Mouse (Mus musculus) common myeloid progenitor, adult 5-6 weeks (primary cell): ENCODE measurements around the gene Snapc4. TPM values are rescaled to one million over a fixed set of nuclear protein-coding genes. Genes with fewer than 3 reads are reported as not detected.
A peak's percentile ranks its signal among the peaks of the same experiment; 100 is the strongest.
"Not testable (repeated sequence)": the region's sequence is repeated elsewhere in the genome, so short reads cannot be mapped to it uniquely, and the experiment has no call there.

Experiments used
- ATAC-seq: replicated peaks from 2 replicates; pipeline ENCODE4 v1.8.0; 2016; ENCODE audit warnings: low read depth, mild to moderate bottlenecking, moderate TSS enrichment, inconsistent platforms; ENCODE audit not compliant: poor library complexity, severe bottlenecking
- total RNA-seq: library from RNA; stranded (forward); fragments of 200-1000, 187-1606 nt; gene quantifications from 2 replicates; pipeline ENCODE4 v1.2.3, GENCODE M21; 2017

The Snapc4 gene
- total RNA-seq, 1 experiment from 2014 or later, result 45.1 TPM

DNA sequence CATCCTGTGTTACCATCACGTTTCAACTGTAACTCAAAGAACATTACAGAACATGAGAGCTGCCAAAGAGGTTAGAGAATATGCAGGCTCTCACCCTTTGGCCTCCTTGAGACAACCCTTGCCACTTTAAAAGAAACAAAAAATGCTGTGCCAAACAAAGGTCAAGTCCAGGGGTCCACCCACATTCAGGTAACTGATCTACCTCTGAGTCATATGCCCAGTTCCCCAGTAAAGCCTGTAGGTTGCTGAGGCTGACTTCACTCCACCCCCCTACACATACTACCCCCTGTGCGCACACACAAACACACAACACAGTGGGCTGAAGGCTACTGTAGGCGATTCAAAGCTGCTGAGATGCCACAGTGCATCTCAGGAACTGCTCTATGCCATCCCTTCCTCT, 7.3 kb upstream of the Snapc4 start:
- no peak for ATAC-seq

DNA sequence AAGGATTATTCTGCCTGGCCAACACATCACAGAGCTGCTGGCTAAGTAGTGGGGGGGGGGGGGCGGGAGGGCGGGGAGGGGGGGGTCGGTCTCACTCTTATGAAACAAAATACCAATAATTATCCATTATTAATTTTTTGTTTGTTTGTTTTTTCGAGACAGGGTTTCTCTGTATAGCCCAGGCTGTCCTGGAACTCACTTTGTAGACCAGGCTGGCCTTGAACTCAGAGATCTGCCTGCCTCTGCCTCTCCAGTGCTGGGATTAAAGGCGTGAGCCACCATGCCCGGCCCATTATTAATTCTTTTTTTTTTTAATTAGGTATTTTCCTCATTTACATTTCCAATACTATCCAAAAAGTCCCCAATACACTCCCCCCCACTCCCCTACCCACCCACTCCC, 418 bp upstream of the Snapc4 start:
- not testable (repeated sequence) for ATAC-seq

DNA sequence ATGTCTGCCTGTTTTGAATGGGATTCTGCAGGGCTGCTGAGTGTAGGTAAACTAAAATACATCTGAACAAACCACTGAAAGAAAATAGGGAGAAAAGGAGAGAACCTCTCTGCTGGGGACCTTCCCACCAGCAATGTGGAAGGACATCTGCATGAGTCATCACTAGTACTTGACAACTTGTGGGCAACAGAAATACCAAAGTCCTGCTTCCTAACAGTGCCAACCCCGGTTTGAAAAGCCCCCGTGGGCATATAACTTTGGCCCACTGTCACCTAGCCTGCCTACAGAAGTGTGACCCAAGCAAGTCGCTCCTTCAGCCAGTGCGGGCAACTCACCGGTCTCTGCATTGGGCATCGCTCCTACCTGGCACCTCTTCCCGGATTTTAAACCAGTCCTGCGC, 8.1 kb downstream of the Snapc4 start:
- ATAC-seq, result no peak

DNA sequence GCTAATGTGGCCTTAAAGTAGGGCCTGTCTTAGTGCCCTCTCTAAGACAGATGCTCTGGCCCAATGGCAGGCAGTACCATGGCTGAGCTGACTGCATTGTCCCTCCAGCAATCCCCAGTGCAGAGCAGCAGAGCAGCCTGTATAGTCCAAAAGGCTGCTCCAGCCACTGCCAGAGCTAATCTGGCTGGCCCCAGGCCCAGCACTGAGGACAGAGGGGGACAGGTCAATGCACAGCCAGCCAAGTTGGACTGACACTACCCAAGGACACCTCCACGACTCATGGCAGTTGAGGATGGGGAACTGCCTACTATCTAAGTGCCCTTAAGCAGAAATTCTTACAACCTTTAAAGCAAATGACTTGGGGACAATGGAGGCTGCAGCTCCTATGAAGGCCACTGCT, 11.9 kb downstream of the Snapc4 start:
- ATAC-seq, result no peak

DNA sequence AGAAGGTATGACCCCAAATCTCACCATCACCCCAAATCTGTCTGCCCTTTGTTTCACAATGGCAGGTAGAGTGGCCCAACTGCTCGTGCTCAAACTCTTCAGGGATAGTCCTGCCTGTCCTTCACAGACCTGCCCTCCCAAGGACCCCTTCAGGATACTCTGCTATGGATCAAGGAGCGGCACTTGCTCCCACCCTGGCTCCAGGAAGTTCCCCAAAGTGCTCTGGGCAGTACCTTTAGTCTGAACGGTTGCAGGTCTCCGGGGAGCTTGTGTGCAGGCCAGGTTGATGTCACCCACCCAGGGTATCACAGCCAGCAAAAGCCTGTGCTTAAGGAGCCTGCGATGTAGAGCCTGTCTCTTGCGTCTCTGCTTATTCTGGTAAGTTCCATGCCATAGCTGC, 12.5 kb downstream of the Snapc4 start:
- ATAC-seq, result no peak

DNA sequence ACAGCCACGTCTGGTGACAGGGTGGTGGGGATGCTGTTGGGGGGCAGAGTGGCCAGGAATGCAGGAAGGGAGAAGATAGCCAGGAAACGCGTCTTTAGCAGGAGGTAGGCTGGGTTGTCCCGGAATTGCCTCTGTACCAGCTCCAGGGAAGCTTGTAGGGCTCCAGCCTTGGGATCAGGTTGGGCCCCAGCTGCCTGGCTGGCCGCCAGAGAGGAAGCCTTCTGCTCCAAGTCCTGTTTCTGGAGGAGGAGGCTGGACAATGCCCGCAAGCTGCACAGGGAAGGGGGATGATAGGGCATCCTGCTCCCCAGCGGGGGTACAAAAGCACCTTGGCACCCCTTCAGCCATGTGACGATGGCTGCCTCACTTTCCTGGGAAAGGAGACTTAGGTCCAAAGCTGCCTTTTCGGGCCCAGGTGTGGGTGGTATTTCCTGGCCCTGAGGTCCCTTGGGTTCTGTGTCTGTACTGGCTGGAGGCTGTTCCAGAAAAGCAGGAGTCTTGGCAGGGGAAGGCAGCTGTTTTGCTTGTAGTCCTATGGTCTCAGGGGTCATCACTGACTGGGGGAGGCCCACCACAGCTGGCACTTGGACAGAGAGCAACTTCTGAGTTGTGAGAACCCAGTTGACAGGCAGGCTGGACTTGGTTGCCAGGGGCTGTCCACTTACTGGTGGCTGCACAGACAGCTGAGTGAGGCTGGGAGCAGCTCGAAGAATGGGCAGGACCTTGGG, 15.6 kb downstream of the Snapc4 start:
- ATAC-seq, result no peak

DNA sequence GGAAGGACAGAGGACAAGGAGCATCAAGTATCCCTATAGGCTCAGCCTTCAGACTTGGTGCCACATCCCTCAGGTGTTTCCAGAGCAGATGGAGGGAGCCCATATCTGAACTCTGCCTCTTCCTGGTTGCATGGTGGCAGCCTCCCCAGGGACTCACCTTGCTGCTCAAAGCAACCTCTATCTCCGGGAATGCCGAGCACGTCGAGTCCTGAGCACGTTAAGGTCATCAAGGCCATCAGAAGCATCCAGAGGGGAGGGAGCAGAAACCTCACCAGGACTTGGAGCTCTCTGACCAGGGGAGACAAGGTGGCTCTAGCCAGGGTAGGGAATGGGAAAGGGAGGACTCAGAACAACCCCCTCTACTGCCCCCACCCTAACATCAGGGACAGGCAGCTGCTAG, 17.0 kb downstream of the Snapc4 start:
- no peak for ATAC-seq

DNA sequence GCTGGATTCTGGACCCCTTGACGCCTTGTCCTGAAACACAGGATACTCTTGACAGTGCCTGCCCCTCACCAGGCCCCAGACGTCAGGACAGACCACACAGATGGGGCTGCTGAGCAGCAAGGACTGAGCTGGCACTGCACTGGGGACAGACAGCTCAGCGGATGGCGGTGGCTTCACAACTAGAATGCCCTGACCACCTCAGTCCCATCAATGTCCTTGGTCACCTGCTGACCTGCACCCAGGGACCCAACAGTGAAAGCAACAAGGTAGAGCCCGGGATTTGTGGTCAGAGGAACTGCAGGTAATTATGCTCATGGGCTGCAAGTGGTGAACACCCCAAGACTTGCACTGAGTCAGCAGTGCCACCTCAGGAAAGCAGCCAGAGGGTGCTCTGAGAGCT, 17.5 kb downstream of the Snapc4 start:
- no peak for ATAC-seq

DNA sequence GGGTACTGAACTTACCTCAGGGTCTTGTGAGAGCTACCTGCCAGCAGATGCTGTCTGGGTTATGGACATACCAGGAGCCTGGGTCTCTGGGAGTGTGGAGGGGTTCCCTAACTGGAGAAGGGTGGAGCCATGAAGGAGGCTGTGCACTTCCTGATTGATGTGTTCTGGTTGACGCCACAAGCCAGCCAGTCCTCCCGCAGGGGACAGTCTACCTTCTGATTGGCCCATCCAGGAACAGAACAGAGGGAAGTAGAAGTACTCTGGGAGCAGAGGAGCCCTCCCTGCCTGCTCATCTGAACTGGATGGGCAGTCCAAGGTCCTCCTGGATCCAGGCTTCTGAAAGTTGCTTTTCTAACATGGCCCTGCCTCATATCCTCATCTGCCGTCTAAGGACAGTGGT, 19.7 kb downstream of the Snapc4 start, which contains the start of gene Card9:
Gene Card9 (minus strand): TSS at position 147 of the 400 bp plus-strand sequence.
- peak; percentile 80 for ATAC-seq

DNA sequence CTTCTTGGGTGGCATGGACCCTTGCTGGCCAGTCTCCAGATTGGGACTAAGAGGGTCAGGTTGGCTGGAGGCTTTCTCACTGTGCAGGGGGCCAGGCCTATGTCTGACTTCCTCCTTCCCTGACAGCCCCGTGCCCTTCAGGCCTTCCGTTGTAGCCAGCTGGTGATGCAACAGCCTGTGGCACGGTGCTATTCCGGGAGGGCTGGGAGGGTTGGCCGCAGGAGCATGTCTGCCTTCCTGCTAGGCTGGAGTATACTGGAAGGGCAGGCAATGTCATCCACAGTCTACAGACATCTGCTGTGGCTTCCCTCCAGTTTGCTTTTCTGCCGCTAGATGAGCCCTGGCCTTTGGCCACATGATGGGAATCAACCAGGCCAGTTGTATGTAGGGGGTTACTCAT, 20.5 kb downstream of the Snapc4 start:
- peak; percentile 73 for ATAC-seq

DNA sequence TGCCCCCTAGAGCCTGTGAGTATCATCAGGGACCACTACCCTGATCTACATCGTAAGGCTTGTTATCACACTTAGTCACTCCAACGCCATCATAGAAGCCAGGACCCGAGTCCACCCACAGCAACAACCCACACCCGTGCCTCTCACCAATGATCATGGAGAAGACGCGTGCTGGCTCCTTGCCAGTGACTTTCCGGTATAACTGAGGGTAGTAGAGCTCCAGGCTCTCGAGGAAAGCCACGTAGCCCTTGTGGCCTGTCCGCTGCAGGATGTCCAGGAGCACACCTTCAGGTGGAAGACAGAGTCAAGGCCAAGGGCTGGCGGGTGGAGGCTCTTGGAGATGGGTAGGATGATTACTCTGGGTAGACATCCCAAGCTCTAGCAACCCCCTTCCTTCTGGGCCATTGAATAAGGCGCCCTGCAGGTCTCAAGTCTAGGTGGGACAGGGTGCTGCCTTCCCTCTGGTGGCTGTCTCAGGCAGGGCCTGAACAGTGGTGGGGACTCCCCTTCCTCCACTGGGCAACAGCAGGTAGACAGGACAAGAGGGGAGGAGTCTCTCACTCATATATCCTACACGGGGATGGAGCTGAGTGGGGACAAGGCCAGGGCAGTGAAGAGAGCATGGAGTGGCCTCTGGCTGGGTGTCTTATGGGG, 21.7 kb downstream of the Snapc4 start:
- no peak for ATAC-seq

DNA sequence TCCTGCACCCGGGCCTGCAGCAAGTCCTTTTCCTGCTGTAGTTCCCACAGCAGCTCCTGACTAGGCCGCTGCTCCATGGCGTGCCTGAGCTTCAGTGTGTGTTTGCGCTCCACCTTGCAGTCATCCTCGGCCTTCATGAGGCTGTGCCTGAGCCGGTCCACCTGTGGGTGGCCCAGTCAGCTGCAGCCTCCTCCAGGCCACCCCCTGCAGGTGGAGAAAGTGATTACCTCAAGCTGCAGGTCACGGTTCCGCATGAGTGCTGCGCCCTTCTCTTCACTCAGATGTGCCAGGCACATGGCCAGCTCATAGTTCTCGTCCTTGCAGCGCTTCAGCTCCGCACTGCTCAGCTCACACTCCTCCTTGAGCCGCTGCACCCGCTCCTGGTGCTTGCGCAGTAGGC, 23.0 kb downstream of the Snapc4 start:
- no peak for ATAC-seq

DNA sequence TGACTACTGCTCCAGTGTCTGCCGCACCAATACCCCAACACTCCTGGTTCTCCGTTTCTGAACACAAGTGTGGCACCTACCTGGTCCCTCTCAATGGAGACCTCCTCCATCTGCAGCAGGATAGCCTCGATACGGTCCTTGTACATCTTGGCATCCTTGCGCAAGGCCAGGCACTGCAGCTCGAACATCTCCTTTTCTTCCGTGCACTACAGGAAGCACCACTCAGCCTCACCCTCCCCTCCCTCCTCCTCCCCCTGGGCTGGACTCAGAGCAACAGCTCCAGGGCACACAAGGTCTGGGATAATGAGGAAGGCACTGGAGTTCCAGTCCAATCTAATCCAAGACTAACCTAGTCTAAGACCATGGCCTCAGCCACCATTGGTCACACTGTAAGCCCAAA, 23.8 kb downstream of the Snapc4 start:
- ATAC-seq, result no peak

DNA sequence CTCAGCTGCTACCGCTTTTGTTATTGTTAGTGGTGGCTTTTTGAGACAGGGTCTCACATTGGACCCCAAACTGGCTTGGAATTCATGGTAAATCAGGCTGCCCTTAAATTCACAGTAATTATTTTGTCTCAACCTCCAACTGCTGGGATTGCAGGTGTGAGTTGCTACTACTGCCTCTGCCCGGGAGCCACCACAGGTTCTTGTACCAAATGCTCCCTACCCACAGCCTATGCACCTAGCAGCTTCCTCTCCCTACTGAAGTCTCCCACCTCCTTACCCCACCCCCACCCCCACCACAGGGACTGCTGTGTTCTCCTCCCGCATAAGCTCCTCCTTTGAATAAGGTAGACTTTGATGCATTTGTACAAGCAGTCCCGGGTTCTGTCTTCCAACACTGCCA, 24.2 kb downstream of the Snapc4 start:
- ATAC-seq, result no peak

DNA sequence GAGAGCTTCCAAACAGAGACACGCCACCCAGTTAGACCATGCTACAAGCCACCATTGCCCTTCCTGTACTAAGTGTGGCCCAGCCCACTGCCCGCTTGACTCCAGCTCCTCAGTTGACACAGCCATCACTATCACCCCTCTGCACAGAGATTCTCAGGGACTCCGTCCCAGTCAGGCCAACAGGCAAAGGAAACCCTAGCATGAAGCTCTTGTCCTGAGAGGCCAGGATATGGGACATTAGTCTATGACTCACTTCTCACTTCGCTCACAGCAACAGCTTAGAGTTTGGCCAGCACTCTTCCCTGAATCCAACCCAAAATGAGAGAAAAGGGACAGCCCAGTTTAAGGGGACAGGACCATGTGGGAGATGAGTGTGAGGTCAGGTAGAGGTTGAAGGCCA, 26.1 kb downstream of the Snapc4 start:
- ATAC-seq, result no peak

DNA sequence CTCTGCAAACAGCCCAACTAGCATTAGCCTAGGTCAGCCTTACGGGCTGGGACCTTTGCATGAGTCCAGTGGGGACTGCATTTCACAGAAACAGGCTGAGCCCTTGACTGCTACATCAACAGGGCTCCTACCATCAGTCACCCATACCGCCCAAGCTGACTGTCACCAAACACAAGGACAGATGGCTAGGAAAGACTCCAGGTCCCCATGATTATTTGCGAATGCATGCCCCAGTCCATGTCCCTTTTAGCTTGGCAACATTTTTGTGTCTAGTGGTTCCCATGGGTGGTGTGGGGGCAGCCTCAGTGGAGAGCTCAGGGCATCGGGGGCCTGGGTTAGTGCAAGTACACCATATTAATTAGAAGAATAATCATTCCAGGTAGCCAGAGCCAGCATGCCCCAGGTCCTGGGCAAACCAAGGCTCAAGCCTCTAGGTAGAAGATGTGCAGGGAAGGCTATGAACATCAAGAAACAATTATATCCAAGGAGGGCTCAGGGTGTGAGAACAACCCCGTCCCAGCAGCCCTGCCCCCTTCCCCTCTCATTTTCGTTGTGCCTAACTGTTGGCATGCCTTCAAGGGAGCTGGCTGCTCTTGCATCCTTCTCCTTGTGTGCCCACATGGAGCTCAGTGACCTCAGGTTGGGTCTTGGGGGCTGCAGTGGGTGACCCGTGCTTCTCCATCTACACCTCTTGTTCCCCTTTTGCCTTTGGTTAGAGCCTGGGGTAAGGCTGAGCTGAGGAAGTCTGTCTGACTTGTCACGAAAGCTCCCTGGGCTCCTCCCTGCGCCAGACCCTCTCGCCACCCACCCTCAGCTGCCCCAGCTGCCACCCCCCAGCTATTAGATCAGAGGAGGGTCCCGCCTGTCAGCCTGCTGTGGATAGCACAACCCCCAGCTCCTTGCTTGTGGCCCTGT, 27.1 kb downstream of the Snapc4 start:
- no peak for ATAC-seq

DNA sequence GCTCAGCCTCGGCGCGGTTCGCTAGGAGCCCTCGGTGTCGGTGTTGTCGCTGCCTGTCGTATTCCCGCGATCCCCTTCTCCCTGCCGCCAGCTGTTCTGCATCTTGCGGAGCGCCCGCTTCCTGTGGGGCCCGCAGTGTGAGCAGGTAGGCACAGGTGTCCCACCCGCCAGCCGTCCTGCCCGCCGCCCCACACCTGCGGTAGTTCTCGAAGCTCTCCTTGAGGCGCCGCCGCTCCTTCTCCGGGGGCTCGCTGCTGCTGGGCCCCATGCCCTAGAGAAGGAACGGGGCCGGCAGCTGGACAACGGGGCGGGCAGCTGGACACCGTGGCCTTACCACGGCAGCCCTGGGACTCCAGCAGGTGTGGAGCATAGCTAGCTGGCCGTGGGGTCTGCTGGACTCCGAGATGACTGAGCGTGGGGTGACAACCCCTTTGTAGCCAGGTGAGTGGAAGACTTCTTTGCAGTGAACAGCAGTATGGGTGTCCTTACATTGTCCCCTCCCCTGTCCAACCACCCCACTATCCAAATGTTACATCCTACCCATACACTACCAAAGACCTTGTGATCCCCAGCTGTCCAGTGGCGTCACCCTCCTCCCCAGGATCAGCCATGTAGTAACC, 28.1 kb downstream of the Snapc4 start:
- ATAC-seq, result peak; percentile 24; the same call in 1 of the 2 replicates

DNA sequence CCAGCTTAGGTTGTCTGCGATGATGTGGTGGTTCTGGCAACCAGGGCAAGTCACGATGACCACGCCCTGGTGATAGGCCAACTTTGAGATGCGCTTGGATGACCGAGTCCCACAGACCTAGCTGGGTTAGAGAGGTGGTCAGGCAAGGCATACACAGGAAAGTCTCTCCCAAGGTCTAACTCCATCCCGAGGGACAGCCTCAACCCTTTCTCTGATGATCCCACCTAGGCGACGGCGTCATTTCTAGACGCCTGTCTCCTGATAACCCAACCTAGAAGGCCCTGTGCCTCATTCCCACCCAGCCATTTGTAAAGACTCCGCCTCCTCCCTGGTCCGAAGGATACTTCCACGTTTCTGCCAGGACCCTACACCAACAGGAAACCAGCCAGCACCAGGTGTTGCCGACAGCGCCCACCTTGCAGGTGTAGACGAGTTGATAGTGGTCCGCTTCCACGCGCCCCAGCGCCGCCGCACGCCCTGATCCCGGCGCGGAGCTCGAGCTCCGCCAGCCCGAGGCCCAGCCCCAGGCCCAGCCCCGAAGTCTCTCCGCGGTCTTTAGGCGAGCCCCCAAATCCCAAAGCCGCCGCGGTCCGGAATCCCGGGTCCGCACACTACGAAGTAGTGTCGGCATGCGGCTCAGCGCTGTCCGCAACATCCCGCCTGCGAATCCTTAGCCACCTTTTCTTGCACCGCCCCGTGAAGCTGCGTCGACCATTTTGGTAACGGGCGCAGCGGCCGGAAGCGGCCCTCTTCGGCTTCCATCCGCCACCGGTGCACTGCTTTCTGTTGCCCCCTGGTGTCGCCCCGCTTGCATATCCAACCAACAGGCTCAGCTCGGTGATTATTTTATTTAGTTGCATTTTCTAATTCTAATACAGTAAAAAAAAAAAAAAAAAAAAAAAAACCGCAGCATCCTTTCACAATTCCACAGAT, 28.8 kb downstream of the Snapc4 start, which contains the start of gene Dnlz:
Gene Dnlz (minus strand): TSS at position 753 of the 933 bp plus-strand sequence.
- ATAC-seq, result peak; percentile 91

DNA sequence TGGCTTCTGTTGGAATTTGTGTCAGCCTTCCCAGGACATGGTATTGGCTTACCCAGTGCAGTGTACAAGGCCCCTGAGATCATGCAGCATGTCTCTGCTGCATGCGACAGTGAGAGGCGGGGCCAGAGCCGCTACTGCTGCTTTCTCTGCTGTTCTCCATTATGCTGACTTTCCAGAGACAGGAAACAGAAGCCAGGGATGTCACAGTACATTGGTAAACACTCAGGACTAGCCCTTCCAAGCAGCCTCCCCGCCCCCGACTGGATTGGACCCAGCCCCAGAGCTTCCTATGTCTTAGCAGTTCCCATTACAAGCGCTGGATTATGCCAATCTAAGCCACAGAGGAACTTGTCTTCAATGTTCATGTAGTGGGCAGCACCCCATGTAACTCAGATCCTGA, 32.2 kb downstream of the Snapc4 start:
- ATAC-seq, result no peak
